Mouse (Mus musculus) olfactory bulb, adult 2 months (tissue): ENCODE data around the gene Cdh4.

Source experiments
- CTCF ChIP-seq: fragments of 200-500 bp; IDR thresholded peaks from 2 replicates; pipeline ENCODE4 v1.5.1; 2012; ENCODE audit warnings: low read depth, mild to moderate bottlenecking, low read length, moderate library complexity; ENCODE audit not compliant: insufficient read depth
- POLR2A ChIP-seq: fragments of 200-500 bp; IDR thresholded peaks from 2 replicates; pipeline ENCODE4 v1.6.1; 2012; ENCODE audit warnings: mild to moderate bottlenecking, low read depth, low read length, moderate library complexity; ENCODE audit not compliant: insufficient read depth

DNA sequence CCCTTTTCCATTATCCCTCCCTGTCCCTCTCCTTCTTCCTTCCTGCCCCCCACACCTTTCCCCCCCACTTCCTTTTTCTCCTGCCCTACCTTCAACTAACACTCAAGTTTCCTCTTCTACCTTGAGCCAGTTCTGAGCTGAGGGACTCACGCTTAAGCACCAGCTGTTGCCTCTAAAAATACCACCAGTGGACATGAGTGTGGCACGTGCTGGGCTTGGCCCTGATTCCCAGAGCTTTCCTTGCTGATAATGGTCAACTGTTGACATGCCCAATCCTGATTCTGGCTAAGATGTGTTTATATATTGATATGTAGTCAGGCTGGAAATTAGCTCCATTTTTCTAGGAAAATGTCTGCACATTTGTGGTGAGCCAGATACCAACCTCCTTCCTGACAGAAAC, 120.1 kb downstream of the Cdh4 start:
- TF ChIP-seq POLR2A, result no peak
- TF ChIP-seq CTCF, result no peak
